In the genomic region with DNA sequence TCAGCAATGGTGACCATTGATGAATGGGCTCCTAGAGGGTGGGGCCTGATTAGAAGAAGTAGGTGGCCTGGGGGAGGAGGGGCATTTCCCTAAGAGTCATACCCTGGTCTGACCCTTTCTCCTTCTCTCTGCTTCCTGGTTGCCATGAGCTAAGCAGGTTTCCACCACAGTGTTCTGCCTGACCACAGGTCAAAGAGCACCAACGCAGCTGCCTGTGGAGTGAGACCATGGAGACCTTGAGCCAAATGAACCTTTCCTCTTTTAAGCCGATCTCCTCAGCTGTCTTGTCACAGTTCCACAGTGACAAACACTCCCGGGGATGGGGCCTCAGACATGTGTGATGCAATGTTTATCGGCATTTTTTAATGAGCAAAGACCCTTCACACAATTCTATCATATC, we compare ENCODE assay signal across 20 mouse cellular contexts.
DNase-seq lines count a peak whose midpoint lies in the region; ATAC-seq and TF ChIP-seq lines count a peak whose summit lies in the region.
"Had no signal": no experiment of that assay in that cellular context is flagged by ENCODE, and none has a peak within 500 bp of the region (broad histone marks: within the 10 kb centered on the region; RNA-seq: fewer than 3 reads in every experiment).

No protein-coding gene starts in this region.

- peak; percentile 35 for DNase-seq in heart, embryonic 10.5 days (ENCODE audit: low spot score)
- DNase-seq in heart, adult 2 months = no peak
- peak; percentile 3 for DNase-seq in adipocyte (ENCODE audit: low spot score)
- peak; percentile 30 for DNase-seq in stomach, postnatal 0 days (ENCODE audit: low spot score)
- no peak for DNase-seq in thymus, postnatal 10 days (ENCODE audit: low spot score in 2 of 2)
- DNase-seq: B cell, adult 2 months; cerebellum, adult 11-12 months; cerebellum, adult 2 months; cerebellum, adult 9-10 months; cerebellum, postnatal 25 days; forebrain, postnatal 0 days had no signal

- no peak for TF ChIP-seq CTCF in heart, adult 2 months (IDR thresholded peaks at IDR 0.05)
- TF ChIP-seq CTCF in stomach, postnatal 0 days (IDR thresholded peaks at IDR 0.05; ENCODE audit: low read depth) = no peak

- no peak overlapping the region for H3K9ac ChIP-seq in heart, adult 2 months (ENCODE audit: low read depth, low read length)
- no peak overlapping the region for H3K9ac ChIP-seq in stomach, postnatal 0 days (ENCODE audit: low read length)
- H3K9ac ChIP-seq: embryonic facial prominence, embryonic 12.5 days; forebrain, embryonic 13.5 days; forebrain, embryonic 15.5 days; forebrain, postnatal 0 days had no signal

- H3K27ac ChIP-seq in heart, embryonic 10.5 days = no peak overlapping the region
- no peak overlapping the region for H3K27ac ChIP-seq in heart, adult 2 months
- no peak overlapping the region for H3K27ac ChIP-seq in stomach, postnatal 0 days (replicated peaks)
- H3K27ac ChIP-seq: embryonic facial prominence, embryonic 10.5 days; embryonic facial prominence, embryonic 12.5 days; forebrain, embryonic 13.5 days; forebrain, embryonic 15.5 days had no signal

- 88% methylated on average over 4 of the region's 4 CpGs for WGBS in heart, embryonic 10.5 days
- WGBS in heart, adult 2 months = 69% methylated on average over 4 of the region's 4 CpGs
- WGBS in stomach, postnatal 0 days = 83% methylated on average over 4 of the region's 4 CpGs

- no peak overlapping the region for H3K4me3 ChIP-seq in heart, embryonic 10.5 days
- H3K4me3 ChIP-seq in heart, adult 2 months = no peak overlapping the region
- no peak overlapping the region for H3K4me3 ChIP-seq in stomach, postnatal 0 days (ENCODE audit: low read depth, low read length)
- H3K4me3 ChIP-seq: embryonic facial prominence, embryonic 10.5 days; embryonic facial prominence, embryonic 12.5 days; forebrain, embryonic 13.5 days; forebrain, embryonic 15.5 days had no signal

- no peaks in the 10 kb centered on the region for H3K79me2 ChIP-seq in heart, adult 2 months (replicated peaks; ENCODE audit: control insufficient read depth, insufficient read depth, low read length)

- H3K4me2 ChIP-seq in stomach, postnatal 0 days (replicated peaks; ENCODE audit: low read depth) = no peak overlapping the region
- H3K4me2 ChIP-seq: embryonic facial prominence, embryonic 12.5 days; forebrain, embryonic 13.5 days; forebrain, embryonic 15.5 days had no signal

- TF ChIP-seq EP300 in heart, adult 2 months (IDR thresholded peaks at IDR 0.05; ENCODE audit: insufficient read depth, low read depth, low read length) = no peak
- no peak for TF ChIP-seq EP300 in stomach, postnatal 0 days (optimal IDR thresholded peaks at IDR 0.05)

- intact Hi-C loops in heart, adult 2 months (cut with DNase I) = no loop called here

- no peaks in the 10 kb centered on the region for H3K36me3 ChIP-seq in heart, embryonic 10.5 days
- H3K36me3 ChIP-seq in heart, adult 2 months (ENCODE audit: control insufficient read depth, insufficient read depth, low read length) = no peaks in the 10 kb centered on the region
- no peaks in the 10 kb centered on the region for H3K36me3 ChIP-seq in stomach, postnatal 0 days (ENCODE audit: control insufficient read depth, insufficient read depth, low read length)
- H3K36me3 ChIP-seq: embryonic facial prominence, embryonic 10.5 days; embryonic facial prominence, embryonic 12.5 days; forebrain, embryonic 15.5 days; G1E had no signal

- no peak for TF ChIP-seq POLR2A in heart, adult 2 months (IDR thresholded peaks at IDR 0.05; ENCODE audit: insufficient read depth, low read depth, low read length)

- no peaks in the 10 kb centered on the region for H3K4me1 ChIP-seq in heart, embryonic 10.5 days
- H3K4me1 ChIP-seq in heart, adult 2 months (ENCODE audit: control insufficient read depth, insufficient read depth, low read length) = no peaks in the 10 kb centered on the region
- H3K4me1 ChIP-seq in stomach, postnatal 0 days (replicated peaks; ENCODE audit: control insufficient read depth, insufficient read depth) = no peaks in the 10 kb centered on the region; the same call in 1 of the 2 replicates
- H3K4me1 ChIP-seq: embryonic facial prominence, embryonic 10.5 days; embryonic facial prominence, embryonic 12.5 days; forebrain, embryonic 13.5 days; forebrain, embryonic 15.5 days had no signal

- peak; percentile 88 for ATAC-seq in stomach, postnatal 0 days (ENCODE audit: low FRiP score, low TSS enrichment)
- ATAC-seq: activated CD4-positive, CD25-positive, alpha-beta regulatory T cell, adult 4 months; CD4-positive, CD25-positive, alpha-beta regulatory T cell, adult 4 months; forebrain, embryonic 13.5 days; forebrain, embryonic 15.5 days; forebrain, postnatal 0 days; Patski had no signal

- no peaks in the 10 kb centered on the region for H3K9me3 ChIP-seq in heart, embryonic 10.5 days
- no peaks in the 10 kb centered on the region for H3K9me3 ChIP-seq in stomach, postnatal 0 days (ENCODE audit: control insufficient read depth, low read length)
- H3K9me3 ChIP-seq: embryonic facial prominence, embryonic 10.5 days; embryonic facial prominence, embryonic 12.5 days; forebrain, embryonic 13.5 days; forebrain, embryonic 15.5 days; G1E had no signal

- H3K27me3 ChIP-seq in heart, embryonic 10.5 days (ENCODE audit: insufficient read depth, poor library complexity, severe bottlenecking) = no peaks in the 10 kb centered on the region
- H3K27me3 ChIP-seq in heart, adult 2 months (ENCODE audit: control insufficient read depth, insufficient read depth, low read length) = no peaks in the 10 kb centered on the region
- no peaks in the 10 kb centered on the region for H3K27me3 ChIP-seq in stomach, postnatal 0 days (ENCODE audit: control insufficient read depth, insufficient read depth, low read length)
- H3K27me3 ChIP-seq: CH12.LX; embryonic facial prominence, embryonic 12.5 days; forebrain, embryonic 13.5 days; forebrain, embryonic 15.5 days; Patski had no signal

Comparison
In these comparisons a context has a peak if more than half of its experiments do, and no peak if none do; other contexts are left out.
1. DNase-seq: peak in heart, embryonic 10.5 days (single experiment), adipocyte (single experiment) and stomach, postnatal 0 days (single experiment); none in heart, adult 2 months (0 of 2) and thymus, postnatal 10 days (0 of 2).